10 mouse cellular contexts compared by ENCODE assay signal in the genomic region with DNA sequence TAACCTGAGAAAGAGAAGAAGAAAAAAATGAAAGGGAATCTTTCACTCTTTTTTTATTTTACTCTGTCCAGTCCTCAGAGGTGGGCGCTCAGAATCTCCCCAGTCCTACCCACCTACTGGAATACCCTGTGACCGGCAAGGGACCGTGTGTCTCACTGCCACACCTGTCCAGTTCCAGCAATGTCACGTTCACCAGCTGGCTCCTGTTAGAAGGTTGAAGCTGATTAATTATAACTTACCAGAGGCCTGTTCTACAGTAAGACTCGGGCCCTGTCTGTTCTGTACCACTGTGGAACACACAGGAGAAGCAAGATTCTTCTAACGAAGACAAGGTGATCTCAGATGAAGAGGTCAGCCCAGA.
A peak's percentile ranks its signal among the peaks of the same experiment; 100 is the strongest.
DNase-seq lines count a peak whose midpoint lies in the region; ATAC-seq and TF ChIP-seq lines count a peak whose summit lies in the region.
"Had no signal": no experiment of that assay in that cellular context is flagged by ENCODE, and none has a peak within 500 bp of the region (broad histone marks: within the 10 kb centered on the region; RNA-seq: fewer than 3 reads in every experiment).

No protein-coding gene starts in this region.

- H3K4me1 ChIP-seq in embryonic facial prominence, embryonic 12.5 days = peaks cover 22% of the 10 kb centered on the region
- peaks cover 42% of the 10 kb centered on the region for H3K4me1 ChIP-seq in embryonic facial prominence, embryonic 10.5 days
- H3K4me1 ChIP-seq in heart, postnatal 0 days (ENCODE audit: control insufficient read depth, insufficient read depth) = peaks cover 20% of the 10 kb centered on the region
- peaks cover 5% of the 10 kb centered on the region; the same call in 1 of the 2 replicates for H3K4me1 ChIP-seq in lung, postnatal 0 days (ENCODE audit: insufficient read depth, low read depth, low read length)
- peaks cover 38% of the 10 kb centered on the region for H3K4me1 ChIP-seq in neural tube, embryonic 15.5 days

- H3K4me3 ChIP-seq in embryonic facial prominence, embryonic 12.5 days = no peak overlapping the region
- no peak overlapping the region for H3K4me3 ChIP-seq in embryonic facial prominence, embryonic 10.5 days
- H3K4me3 ChIP-seq in heart, postnatal 0 days (ENCODE audit: low read depth, low read length) = peak overlapping the region; percentile 5; the same call in 1 of the 2 replicates
- H3K4me3 ChIP-seq in lung, postnatal 0 days (ENCODE audit: low read depth, low read length) = no peak overlapping the region
- no peak overlapping the region for H3K4me3 ChIP-seq in neural tube, embryonic 15.5 days (replicated peaks)
- H3K4me3 ChIP-seq: limb, embryonic 12.5 days had no signal

- no peak for DNase-seq in embryonic facial prominence, embryonic 10.5 days (ENCODE audit: low spot score)
- no peak for DNase-seq in heart, postnatal 0 days (ENCODE audit: low spot score)
- no peak for DNase-seq in heart, postnatal 36 days
- DNase-seq in lung, postnatal 0 days (ENCODE audit: low spot score) = no peak
- no peak for DNase-seq in lung, adult 18-20 months
- no peak for DNase-seq in T-cell, adult 2 months (ENCODE audit: low spot score)
- DNase-seq: embryo, embryonic 11 days had no signal

- peak overlapping the region; percentile 3; the same call in 1 of the 2 replicates for H3K4me2 ChIP-seq in embryonic facial prominence, embryonic 12.5 days (replicated peaks)
- H3K4me2 ChIP-seq in heart, postnatal 0 days (ENCODE audit: low read depth, low read length) = peak overlapping the region; percentile 47
- peak overlapping the region; percentile 38 for H3K4me2 ChIP-seq in lung, postnatal 0 days (replicated peaks; ENCODE audit: low read depth, low read length)
- H3K4me2 ChIP-seq in neural tube, embryonic 15.5 days = peak overlapping the region; percentile 17; the same call in 1 of the 2 replicates
- H3K4me2 ChIP-seq: limb, embryonic 12.5 days had no signal

- 69% methylated on average over 6 of the region's 6 CpGs for WGBS in embryonic facial prominence, embryonic 12.5 days
- 93% methylated on average over 6 of the region's 6 CpGs for WGBS in embryonic facial prominence, embryonic 10.5 days
- WGBS in heart, postnatal 0 days = 53% methylated on average over 6 of the region's 6 CpGs
- 55% methylated on average over 6 of the region's 6 CpGs for WGBS in lung, postnatal 0 days
- WGBS in neural tube, embryonic 15.5 days = 70% methylated on average over 6 of the region's 6 CpGs

- H3K36me3 ChIP-seq in embryonic facial prominence, embryonic 12.5 days = no peaks in the 10 kb centered on the region
- no peaks in the 10 kb centered on the region for H3K36me3 ChIP-seq in embryonic facial prominence, embryonic 10.5 days (replicated peaks)
- no peaks in the 10 kb centered on the region for H3K36me3 ChIP-seq in heart, postnatal 0 days (replicated peaks; ENCODE audit: control insufficient read depth, insufficient read depth, low read length)
- no peaks in the 10 kb centered on the region for H3K36me3 ChIP-seq in lung, postnatal 0 days (ENCODE audit: insufficient read depth, low read length)
- H3K36me3 ChIP-seq in neural tube, embryonic 15.5 days = no peaks in the 10 kb centered on the region
- H3K36me3 ChIP-seq: limb, embryonic 12.5 days had no signal

- no peaks in the 10 kb centered on the region for H3K9me3 ChIP-seq in embryonic facial prominence, embryonic 12.5 days
- no peaks in the 10 kb centered on the region for H3K9me3 ChIP-seq in embryonic facial prominence, embryonic 10.5 days
- no peaks in the 10 kb centered on the region for H3K9me3 ChIP-seq in heart, postnatal 0 days (replicated peaks; ENCODE audit: control insufficient read depth, low read length)
- H3K9me3 ChIP-seq in lung, postnatal 0 days (ENCODE audit: low read length) = no peaks in the 10 kb centered on the region
- H3K9me3 ChIP-seq in neural tube, embryonic 15.5 days (replicated peaks) = no peaks in the 10 kb centered on the region
- H3K9me3 ChIP-seq: limb, embryonic 12.5 days had no signal

- TF ChIP-seq CTCF in heart, postnatal 0 days (IDR thresholded peaks at IDR 0.05; ENCODE audit: low read depth) = no peak
- no peak for TF ChIP-seq CTCF in lung, postnatal 0 days (IDR thresholded peaks at IDR 0.05)

- ATAC-seq in embryonic facial prominence, embryonic 12.5 days (ENCODE audit: insufficient number of reproducible peaks, insufficient read depth, low FRiP score, low TSS enrichment) = no peak
- ATAC-seq in heart, postnatal 0 days (ENCODE audit: insufficient read depth, low read depth) = no peak
- no peak for ATAC-seq in lung, postnatal 0 days
- no peak for ATAC-seq in neural tube, embryonic 15.5 days (ENCODE audit: low FRiP score)

- H3K27me3 ChIP-seq in embryonic facial prominence, embryonic 12.5 days = no peaks in the 10 kb centered on the region
- H3K27me3 ChIP-seq in embryonic facial prominence, embryonic 10.5 days (replicated peaks; ENCODE audit: low read depth, poor library complexity, severe bottlenecking) = no peaks in the 10 kb centered on the region
- H3K27me3 ChIP-seq in heart, postnatal 0 days (ENCODE audit: control insufficient read depth, insufficient read depth, low read length) = no peaks in the 10 kb centered on the region
- no peaks in the 10 kb centered on the region; the same call in 1 of the 2 replicates for H3K27me3 ChIP-seq in lung, postnatal 0 days (replicated peaks; ENCODE audit: insufficient read depth, low read length)
- H3K27me3 ChIP-seq in neural tube, embryonic 15.5 days (replicated peaks) = no peaks in the 10 kb centered on the region

- intact Hi-C loops in heart, postnatal 36 days (cut with DNase I) = loop anchor here (5.0 kb wide), 3 partner anchors 38 to 1663 kb away; no protein-coding TSS in a partner anchor

- H3K27ac ChIP-seq in embryonic facial prominence, embryonic 12.5 days = no peak overlapping the region
- no peak overlapping the region for H3K27ac ChIP-seq in embryonic facial prominence, embryonic 10.5 days (replicated peaks)
- peak overlapping the region; percentile 66; the same call in 1 of the 2 replicates for H3K27ac ChIP-seq in heart, postnatal 0 days (ENCODE audit: low read depth)
- H3K27ac ChIP-seq in lung, postnatal 0 days (ENCODE audit: low read length) = 0 out of 2 replicates have a peak overlapping the region, but pooled peaks have one; percentile 33
- H3K27ac ChIP-seq in neural tube, embryonic 15.5 days (replicated peaks) = no peak overlapping the region

- no peak for TF ChIP-seq EP300 in heart, postnatal 0 days (IDR thresholded peaks at IDR 0.05; ENCODE audit: low read depth)
- no peak for TF ChIP-seq EP300 in lung, postnatal 0 days (IDR thresholded peaks at IDR 0.05)

- H3K9ac ChIP-seq in embryonic facial prominence, embryonic 12.5 days = no peak overlapping the region
- H3K9ac ChIP-seq in heart, postnatal 0 days (replicated peaks; ENCODE audit: low read depth, low read length) = no peak overlapping the region
- H3K9ac ChIP-seq in lung, postnatal 0 days (replicated peaks; ENCODE audit: low read depth) = no peak overlapping the region
- H3K9ac ChIP-seq in neural tube, embryonic 15.5 days (replicated peaks) = no peak overlapping the region
- H3K9ac ChIP-seq: limb, embryonic 12.5 days had no signal

Comparison
In these comparisons a context has a peak if more than half of its experiments do, and no peak if none do; other contexts are left out.
1. H3K27ac ChIP-seq: peak in heart, postnatal 0 days (single experiment) and lung, postnatal 0 days (single experiment); none in embryonic facial prominence, embryonic 12.5 days (single experiment), embryonic facial prominence, embryonic 10.5 days (single experiment) and neural tube, embryonic 15.5 days (single experiment).
2. Peak in every context shown above with its lines, with median percentiles within 50 percentile points of each other: H3K4me2 ChIP-seq.